ENCODE assay signal across 8 mouse cellular contexts in genomic region chr8:92360083-92360861, GRCm38 (mm10). TPM values are rescaled to one million over a fixed set of nuclear protein-coding genes. Genes with fewer than 3 reads are reported as not detected.
DNase-seq lines count a peak whose midpoint lies in the region; ATAC-seq and TF ChIP-seq lines count a peak whose summit lies in the region.

No protein-coding gene starts in this region.

- peak overlapping the region; percentile 69 for H3K4me2 ChIP-seq in embryonic facial prominence, embryonic 14.5 days (ENCODE audit: low read depth, low read length)

- peaks cover 9% of the 10 kb centered on the region; the same call in 1 of the 2 replicates for H3K36me3 ChIP-seq in embryonic facial prominence, embryonic 14.5 days (ENCODE audit: control insufficient read depth, insufficient read depth, low read length)

- H3K9ac ChIP-seq in embryonic facial prominence, embryonic 14.5 days (ENCODE audit: low read depth, low read length) = peak overlapping the region; percentile 94

- no peaks in the 10 kb centered on the region for H3K9me3 ChIP-seq in embryonic facial prominence, embryonic 14.5 days (ENCODE audit: control insufficient read depth, low read length)

- no peak for ATAC-seq in embryonic facial prominence, embryonic 14.5 days (ENCODE audit: low read depth)

- peak overlapping the region; percentile 68 for H3K27ac ChIP-seq in embryonic facial prominence, embryonic 14.5 days (replicated peaks; ENCODE audit: low read depth, low read length)
- H3K27ac ChIP-seq in layer of hippocampus, adult 2 months = no peak overlapping the region

- peak overlapping the region; percentile 73 for H3K4me3 ChIP-seq in embryonic facial prominence, embryonic 14.5 days (ENCODE audit: low read depth, low read length)
- H3K4me3 ChIP-seq in layer of hippocampus, adult 2 months = no peak overlapping the region

- H3K27me3 ChIP-seq in embryonic facial prominence, embryonic 14.5 days (replicated peaks; ENCODE audit: control insufficient read depth, insufficient read depth, low read length) = peaks cover 50% of the 10 kb centered on the region

- 2% methylated on average over 43 of the region's 77 CpGs for WGBS in embryonic facial prominence, embryonic 14.5 days

- TF ChIP-seq CTCF in layer of hippocampus, adult 2 months (conservative IDR thresholded peaks at IDR 0.05) = no peak

- DNase-seq in ovary, postnatal 36 days (ENCODE audit: low spot score) = peak; percentile 33
- no peak for DNase-seq in ovary, adult 18-20 months (ENCODE audit: low spot score)
- DNase-seq in embryonic facial prominence, embryonic 14.5 days (ENCODE audit: low spot score) = no peak
- peak; percentile 4 for DNase-seq in induced T-regulatory cell, adult 2 months (ENCODE audit: low read depth)
- peak; percentile 48 for DNase-seq in mesoderm, embryonic 11.5 days (ENCODE audit: low read depth, low spot score)
- DNase-seq in layer of hippocampus, adult 2 months (ENCODE audit: low spot score in 2 of 2) = no peak
- DNase-seq in layer of hippocampus, adult 8-10 months (ENCODE audit: low spot score in 2 of 2) = no peak
- no peak for DNase-seq in adrenal gland, adult 18-20 months (ENCODE audit: low spot score in 2 of 2)

- peaks cover 8% of the 10 kb centered on the region for H3K4me1 ChIP-seq in embryonic facial prominence, embryonic 14.5 days (ENCODE audit: control insufficient read depth, insufficient read depth, low read length)

RNA-seq across cellular contexts. Expression of gene Irx5, which starts 2.8 kb away (rescaled TPM):
- polyA plus RNA-seq in embryonic facial prominence, embryonic 14.5 days (2014; fragmentation: Nextera tagmentation; extraction: Ambion mirVana) = 11.4 and 14.2 TPM in 2 replicates
- under 1 TPM in 1 of 2 experiments, not detected in 1; 0.18 TPM for total RNA-seq in layer of hippocampus, adult 2 months (2021)
- under 1 TPM in 3 of 4 experiments, not detected in 1; 0.18 to 0.49 (median 0.20) TPM for total RNA-seq in layer of hippocampus, adult 8-10 months (2022)
- 1 to 10 TPM; 1.0 to 2.0 TPM for total RNA-seq in adrenal gland, adult 18-20 months (2021)

Comparison
In these comparisons a context has a peak if more than half of its experiments do, and no peak if none do; other contexts are left out.
1. DNase-seq: peak in ovary, postnatal 36 days (single experiment), induced T-regulatory cell, adult 2 months (single experiment) and mesoderm, embryonic 11.5 days (single experiment); none in ovary, adult 18-20 months (single experiment), embryonic facial prominence, embryonic 14.5 days (single experiment), layer of hippocampus, adult 2 months (0 of 2), layer of hippocampus, adult 8-10 months (0 of 2) and adrenal gland, adult 18-20 months (0 of 2).